Mouse (Mus musculus) layer of hippocampus, adult 8-10 months (tissue): ENCODE results near the gene Prom1. TPM values are rescaled to one million over a fixed set of nuclear protein-coding genes. Genes with fewer than 3 reads are reported as not detected.

Experiments
- DNase-seq, 2 experiments: peaks; one replicate each; pipeline ENCODE4 v3.0.0; 2022; ENCODE audit warnings: low spot score in 2 of 2
- total RNA-seq, 4 experiments: library from RNA; stranded (reverse); gene quantifications; 2 replicates each; pipeline ENCODE4 v1.2.4; 2022

Gene Prom1
- total RNA-seq, 4 experiments from 2014 or later = 12.8 to 18.8 (median 15.4) TPM

GRCm38 (mm10) chr5:44081108-44081507 lies 20.7 kb downstream of the Prom1 start:
- DNase-seq = no peak

DNA sequence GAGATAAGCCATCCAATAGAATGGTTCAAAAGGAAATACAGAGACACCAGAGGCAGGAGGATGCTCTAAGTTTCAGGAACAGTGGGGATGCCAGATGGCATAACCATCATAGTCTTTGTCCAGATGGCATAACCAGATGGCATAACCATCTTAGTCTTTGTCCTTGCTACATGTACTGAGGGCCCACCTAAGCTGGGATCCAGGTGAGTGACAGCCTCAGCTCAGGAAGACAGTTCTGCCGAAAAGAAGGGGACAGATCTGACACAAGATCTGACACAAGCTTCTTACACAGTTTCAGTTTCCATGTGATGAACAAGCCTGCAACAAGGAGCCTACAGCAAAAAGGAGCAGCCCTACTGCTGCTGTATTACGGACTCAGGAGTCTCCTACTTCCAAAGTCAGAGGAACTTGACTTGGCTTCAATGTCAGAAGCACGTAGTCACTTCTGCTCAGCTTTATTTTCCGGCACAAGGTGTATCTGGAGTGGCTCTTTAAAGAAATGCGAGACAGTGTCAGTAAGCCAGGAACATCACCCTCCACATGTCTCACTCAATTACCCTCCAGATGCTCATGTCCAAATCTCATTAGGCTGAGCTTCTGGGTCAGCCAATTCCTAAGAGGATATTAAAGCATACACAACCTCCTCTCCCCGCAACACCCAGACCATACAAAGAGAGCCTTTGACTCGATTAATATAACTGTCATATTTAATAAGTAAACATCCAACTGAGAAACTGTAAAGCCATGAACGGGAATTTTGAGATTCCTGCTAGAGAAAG lies 21.4 kb downstream of the Prom1 start:
- no peak for DNase-seq

- no peak for DNase-seq
These were observed 26.4 kb downstream of the Prom1 start for GRCm38 (mm10) chr5:44075432-44075831.

GRCm38 (mm10) chr5:44073634-44074033 lies 28.2 kb downstream of the Prom1 start:
- DNase-seq = no peak

DNA sequence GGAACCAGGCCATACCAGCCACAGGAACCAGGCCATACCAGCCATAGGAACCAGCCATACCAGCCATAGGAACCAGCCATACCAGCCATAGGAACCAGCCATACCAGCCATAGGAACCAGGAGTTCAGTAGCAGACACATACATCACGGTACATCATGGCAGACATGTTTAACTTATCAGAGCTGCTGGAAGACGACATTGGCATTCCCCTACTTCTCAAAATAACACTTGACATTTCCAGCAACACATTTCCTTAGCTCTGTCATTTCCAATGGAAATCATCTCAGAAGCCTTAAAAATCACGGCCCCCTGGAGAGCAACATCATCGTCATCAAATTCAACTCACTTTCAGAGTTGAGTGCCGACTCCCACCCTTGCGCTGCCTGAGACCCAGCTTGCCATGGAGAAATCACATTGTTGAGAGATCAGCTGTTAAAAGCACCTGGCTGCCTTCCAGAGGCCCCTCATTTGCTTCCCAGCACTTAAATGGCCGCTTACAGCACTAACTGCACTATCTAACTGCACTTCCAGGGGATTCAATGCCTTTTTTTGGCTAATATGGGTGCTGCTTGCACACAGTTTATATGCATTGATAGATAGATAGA lies 31.2 kb downstream of the Prom1 start:
- no peak for DNase-seq

GRCm38 (mm10) chr5:44058258-44058657 lies 43.6 kb downstream of the Prom1 start:
- DNase-seq = no peak

GRCm38 (mm10) chr5:44050213-44050612 lies 51.6 kb downstream of the Prom1 start:
- DNase-seq = no peak

DNA sequence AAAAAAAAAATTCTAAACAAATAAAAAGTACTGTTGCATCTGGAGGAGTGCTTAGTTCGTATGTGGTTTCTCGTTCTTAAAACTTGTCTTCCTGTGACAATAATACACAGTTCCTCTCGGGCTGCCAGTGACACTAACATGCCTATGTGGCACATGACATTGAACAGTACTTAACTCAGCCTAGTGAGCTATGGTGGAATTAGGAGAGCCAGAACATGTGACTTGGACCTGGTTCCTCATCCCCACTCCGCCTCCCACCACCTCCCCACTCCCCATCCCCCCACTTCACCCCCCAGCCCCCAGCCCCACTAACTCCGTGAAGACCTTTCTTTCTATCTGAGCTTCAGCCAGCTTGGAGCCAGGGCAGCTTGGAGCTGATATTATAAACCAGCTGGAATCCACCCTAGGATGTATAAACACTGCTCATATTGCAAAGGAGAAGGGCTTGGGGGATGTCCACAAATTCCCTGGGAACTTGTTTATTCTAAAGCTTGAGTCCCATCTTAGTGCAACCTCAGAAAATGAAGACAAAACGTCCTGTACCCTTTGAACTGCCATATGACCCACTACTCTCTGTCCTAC lies 52.3 kb downstream of the Prom1 start:
- DNase-seq = no peak

DNA sequence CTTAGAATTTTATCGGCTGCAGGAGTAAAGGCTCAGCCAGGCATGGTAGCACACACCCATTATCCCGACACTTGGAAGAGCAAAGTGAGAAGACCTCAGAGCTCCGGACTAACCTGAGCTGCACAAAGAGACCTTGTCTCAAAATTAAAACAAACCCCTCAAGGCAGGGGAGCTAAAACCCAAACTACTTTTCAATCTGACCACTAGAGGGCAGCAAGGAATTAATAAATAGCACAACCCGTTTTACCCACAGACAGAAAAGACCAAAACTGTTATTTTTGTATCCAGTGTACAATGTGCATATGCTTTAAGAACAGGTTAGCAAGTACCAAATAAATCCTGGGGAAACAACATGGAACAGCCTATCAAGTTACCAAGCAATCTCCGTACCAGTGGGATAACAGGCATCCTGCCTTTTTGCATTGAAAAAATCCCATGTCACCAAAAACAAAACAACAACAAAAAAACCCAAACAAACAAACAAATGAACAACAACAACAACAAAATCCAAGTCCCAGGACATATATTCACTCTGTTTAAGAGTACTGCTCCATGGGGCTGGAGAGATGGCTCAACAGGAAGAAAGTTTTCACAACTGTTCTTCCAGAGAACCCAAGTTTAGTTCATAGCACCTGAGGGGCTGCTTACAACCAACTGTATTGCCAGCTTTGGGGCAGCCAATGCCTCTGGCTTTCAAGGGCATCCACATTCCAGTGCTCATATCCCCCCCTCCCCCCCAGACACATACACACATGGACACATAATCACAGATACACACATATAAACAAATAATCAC lies 53.1 kb downstream of the Prom1 start:
- DNase-seq = peak in 1 of 2 experiments; percentile 7

DNA sequence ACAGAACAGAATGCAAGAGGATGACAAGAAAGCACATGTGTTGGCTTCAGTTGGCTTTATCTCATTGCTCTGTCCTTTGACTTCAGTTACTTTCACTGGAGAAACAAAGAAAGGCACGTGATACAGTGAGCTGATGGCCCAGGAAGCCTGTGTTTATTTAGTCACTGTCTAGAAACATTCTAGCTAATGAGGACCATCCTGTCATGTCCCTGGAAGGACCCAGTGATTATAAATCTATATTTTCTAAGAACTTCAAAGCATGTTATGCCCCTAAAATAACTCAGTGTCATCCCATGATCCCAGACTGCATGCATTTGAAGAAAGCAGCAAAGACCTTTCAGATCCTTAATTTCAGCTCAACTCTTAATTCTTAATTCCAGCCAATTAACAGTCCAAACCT lies 60.1 kb downstream of the Prom1 start:
- no peak for DNase-seq

- DNase-seq = no peak
These were observed 60.8 kb downstream of the Prom1 start for GRCm38 (mm10) chr5:44041056-44041455.

DNA sequence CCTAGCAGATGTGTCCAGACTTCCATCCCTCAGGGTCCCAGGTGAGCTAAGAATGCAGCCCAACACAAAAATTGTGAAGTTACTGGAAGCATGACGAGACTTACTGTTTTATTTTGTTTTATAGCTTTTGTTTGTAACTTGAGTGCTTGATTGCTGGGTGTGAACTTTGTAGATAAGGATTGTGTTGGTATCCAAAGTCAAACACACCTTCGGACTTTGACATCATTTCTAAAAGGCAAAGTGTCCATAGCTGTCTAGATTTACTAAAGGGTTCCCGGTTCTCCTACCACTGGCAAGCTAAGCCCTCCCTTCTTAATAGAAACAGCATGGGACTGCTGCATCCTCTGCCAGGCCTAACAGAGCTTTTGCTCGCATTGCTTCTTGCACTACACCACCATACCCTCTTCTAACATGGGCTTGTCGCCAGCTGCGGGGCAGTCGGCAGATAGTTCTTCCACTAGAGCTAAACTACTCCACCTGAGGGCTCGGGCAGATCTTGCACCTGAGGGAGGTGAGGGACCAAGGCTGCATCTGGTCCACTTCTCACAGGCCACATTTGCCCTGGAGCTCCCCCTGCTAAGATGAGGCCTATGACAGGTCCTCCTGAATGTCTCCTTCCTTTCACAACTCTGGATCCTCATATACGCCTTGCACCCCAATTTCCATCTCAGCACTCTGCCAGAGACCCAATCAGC lies 103.4 kb downstream of the Prom1 start:
- no peak for DNase-seq

GRCm38 (mm10) chr5:43997626-43998025 lies 104.2 kb downstream of the Prom1 start:
- no peak for DNase-seq

DNA sequence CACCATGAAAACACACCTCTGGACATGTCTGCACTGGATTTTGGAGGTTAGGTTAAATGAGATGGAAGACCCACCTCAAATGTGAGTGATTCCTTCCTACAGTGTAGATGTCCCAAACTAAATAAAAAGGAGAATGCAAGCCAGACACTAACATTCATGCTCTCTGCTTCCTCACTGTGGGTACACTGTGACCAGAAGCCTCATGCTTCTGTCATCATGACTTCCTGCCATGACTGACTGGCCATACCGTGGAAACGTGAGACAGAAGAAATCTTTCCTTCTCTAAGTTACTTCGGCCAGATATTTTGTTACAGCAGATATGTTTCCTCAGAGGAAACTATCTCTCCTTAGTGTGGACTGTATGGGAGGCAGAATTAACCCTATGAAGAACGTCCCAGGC lies 105.7 kb downstream of the Prom1 start:
- no peak for DNase-seq

DNA sequence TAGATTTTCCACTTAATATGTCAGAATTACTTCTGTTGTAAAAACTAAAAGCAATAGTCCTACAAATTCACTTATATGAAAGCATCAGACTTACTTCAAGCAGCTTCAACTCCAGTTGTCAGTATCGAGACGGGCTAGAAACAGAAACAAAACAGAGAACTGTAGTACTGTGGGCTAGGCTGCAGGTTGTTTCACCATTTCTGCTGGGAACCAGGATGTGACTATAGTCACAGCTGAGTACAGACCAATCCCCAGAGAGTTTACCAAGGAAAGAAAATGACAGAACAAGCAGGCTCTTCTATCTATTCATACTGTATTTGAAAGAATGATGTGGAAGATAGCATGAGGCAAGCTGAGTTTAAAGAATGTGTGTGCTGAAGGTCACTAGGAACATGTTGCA lies 106.9 kb downstream of the Prom1 start:
- no peak for DNase-seq

GRCm38 (mm10) chr5:43990316-43990715 lies 111.5 kb downstream of the Prom1 start:
- DNase-seq = peak in 1 of 2 experiments; percentile 36

DNA sequence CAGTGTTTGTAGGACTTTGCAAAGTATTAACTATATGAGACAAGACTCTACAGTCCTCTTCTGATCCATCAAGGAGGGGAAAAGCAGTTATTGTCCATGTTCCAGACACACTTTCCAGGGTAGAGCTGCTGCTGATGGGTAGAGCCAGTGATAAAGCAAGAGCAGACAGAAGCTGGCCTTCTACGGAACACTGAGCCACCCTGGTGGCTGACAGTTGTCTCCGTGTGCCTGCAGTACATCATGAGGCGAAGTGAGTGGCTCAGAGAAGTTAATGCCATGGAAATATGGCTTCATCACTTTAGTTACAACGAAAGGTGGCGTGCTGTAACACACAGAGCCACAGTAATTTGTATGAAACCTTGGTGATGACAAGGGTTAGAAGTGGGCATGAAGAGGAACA lies 112.8 kb downstream of the Prom1 start:
- no peak for DNase-seq

DNA sequence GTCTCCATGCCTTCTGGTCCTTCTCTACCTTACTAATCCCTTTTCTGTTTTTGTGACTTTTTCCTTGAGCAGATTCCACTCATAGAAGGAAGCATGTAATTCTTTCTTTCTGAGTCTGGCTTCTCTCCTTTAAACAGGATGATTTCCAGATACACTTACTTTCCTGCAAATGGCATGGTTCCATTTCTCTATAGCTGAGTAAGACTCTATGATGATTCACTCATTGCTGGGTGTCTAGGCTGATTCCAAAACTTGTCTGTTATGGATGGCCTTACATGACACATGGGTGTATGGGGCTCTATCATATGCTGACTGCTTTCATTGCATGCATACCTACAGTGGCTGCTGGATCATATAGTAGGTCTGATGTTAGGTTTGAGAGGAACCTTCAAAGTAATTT lies 115.6 kb downstream of the Prom1 start:
- no peak for DNase-seq

DNA sequence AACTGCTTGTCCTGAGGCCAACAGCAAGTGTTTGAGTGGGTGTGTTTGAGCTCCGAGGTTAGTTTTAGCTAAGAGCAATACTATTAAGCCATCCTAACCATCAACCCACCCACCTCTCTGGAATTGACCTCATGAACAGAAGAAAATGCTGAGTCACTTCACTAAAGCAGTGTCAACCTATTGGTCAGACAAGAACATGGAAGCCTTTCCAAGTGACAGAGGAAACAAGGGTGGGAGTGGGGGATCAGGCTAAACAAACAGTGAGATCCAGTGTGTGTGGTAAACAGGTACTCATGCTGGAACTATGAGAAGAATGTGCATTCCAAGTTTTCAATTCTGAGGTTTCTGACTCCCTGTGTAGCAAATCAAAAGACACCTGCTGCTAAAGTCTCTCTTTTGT lies 118.9 kb downstream of the Prom1 start:
- DNase-seq = no peak

DNA sequence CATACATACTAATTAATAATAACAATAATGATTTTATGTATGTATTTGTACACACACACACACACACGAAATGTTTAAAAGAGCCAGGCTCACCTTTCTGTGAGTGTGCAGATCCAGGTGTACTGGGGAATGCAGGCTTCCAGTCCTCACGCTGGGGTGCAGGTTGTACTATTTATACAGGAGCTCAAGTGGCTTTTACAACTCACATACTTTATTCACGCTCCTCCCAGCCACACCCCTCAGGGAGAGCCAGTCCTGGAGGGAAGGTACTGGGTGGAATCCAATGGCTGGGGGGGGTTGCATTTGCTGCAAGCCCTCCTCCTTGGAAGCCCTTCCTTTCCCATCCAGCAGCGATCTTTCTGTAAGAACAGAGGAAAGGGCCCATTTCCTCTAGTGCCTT lies 120.2 kb downstream of the Prom1 start, which contains the start of gene Fgfbp1:
Fgfbp1 (minus strand) TSS at position 160 of the 400 bp plus-strand sequence.
- DNase-seq = no peak

DNA sequence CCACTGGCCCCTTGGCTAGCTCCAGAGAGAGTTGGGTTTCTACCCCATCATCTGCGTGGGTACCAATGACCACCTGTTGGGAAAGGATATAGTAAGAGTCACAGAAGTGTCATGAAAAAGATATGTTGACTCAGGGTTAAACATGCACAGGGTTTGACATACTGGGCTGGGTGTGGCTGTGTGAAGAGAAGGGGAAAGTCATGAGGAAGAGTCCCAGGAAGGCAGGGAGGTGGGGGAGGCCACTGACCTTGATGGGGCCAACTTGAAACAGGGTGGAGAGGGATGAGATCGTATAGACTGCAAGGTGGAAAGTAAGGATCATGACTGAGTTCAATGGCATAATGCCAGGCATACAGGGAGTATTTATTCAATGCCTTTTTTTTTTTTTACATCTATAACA lies 121.4 kb downstream of the Prom1 start:
- no peak for DNase-seq
